Mouse (Mus musculus): ENCODE data around the gene Maml2.

- TF ChIP-seq CTCF (conservative IDR thresholded peaks at IDR 0.05; ENCODE audit: low read length) (no peak), POU5F1 (IDR thresholded peaks at IDR 0.05; ENCODE audit: borderline replicate concordance, low read length) (no peak), NANOG (IDR thresholded peaks at IDR 0.05; ENCODE audit: borderline replicate concordance, low read length) (no peak)
Observed at GRCm38 (mm10) chr9:13491854-13492620, 194.3 kb downstream of the Maml2 start.

Data from E14TG2a.4 (cell line).